Mouse (Mus musculus): ENCODE measurements around the gene Ttyh2. TPM values are rescaled to one million over a fixed set of nuclear protein-coding genes. Genes with fewer than 3 reads are reported as not detected.

Gene Ttyh2
- polyA plus RNA-seq (2014; fragmentation: Nextera tagmentation; extraction: Ambion mirVana) = 28.0 and 34.8 TPM in 2 replicates

DNA sequence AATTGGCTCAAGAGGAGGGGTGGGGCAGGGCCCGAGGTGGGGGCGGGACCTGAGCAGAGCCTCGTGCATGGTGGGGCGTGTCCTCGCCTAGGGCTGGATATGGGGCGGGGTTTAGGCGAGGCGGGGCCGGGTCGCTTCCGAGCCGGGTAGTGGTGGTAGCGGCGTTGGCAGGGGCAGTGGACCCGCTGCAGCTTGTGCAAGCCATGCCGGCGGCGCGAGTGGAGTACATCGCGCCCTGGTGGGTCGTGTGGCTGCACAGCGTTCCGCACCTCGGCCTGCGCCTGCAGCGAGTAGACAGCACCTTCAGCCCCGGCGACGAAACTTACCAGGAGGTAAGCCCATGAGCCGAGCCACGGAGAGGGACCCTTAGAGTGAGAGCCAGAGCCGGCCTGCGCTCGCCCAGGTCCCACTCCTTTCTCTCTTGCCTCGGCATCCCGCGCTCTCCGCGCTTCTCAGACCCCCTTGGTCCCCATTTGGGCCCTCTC lies at the start of gene Ttyh2:
TSS of gene Ttyh2 (plus strand) at position 91 of the 485 bp plus-strand sequence.
- Histone ChIP-seq H3K36me3 (ENCODE audit: control insufficient read depth, insufficient read depth, low read length) (peaks cover 30% of the 10 kb centered on the region), H3K27me3 (ENCODE audit: control insufficient read depth, insufficient read depth, low read length) (no peaks in the 10 kb centered on the region), H3K9ac (replicated peaks; ENCODE audit: low read depth, low read length) (peak within 1 kb of the TSS; percentile 63), H3K4me1 (ENCODE audit: control insufficient read depth, insufficient read depth, low read length) (peaks cover 16% of the 10 kb centered on the region), H3K4me3 (ENCODE audit: low read depth, low read length) (peak within 1 kb of the TSS; percentile 45), H3K9me3 (ENCODE audit: control insufficient read depth, low read length) (no peaks in the 10 kb centered on the region), H3K4me2 (ENCODE audit: low read depth, low read length) (peak within 1 kb of the TSS; percentile 75), H3K27ac (ENCODE audit: low read depth, low read length) (0 out of 2 replicates have a peak within 1 kb of the TSS, but pooled peaks have one; percentile 39)
- WGBS = 1% methylated on average over 40 of the region's 40 CpGs
- ATAC-seq (ENCODE audit: low read depth) = peak; percentile 78

DNA sequence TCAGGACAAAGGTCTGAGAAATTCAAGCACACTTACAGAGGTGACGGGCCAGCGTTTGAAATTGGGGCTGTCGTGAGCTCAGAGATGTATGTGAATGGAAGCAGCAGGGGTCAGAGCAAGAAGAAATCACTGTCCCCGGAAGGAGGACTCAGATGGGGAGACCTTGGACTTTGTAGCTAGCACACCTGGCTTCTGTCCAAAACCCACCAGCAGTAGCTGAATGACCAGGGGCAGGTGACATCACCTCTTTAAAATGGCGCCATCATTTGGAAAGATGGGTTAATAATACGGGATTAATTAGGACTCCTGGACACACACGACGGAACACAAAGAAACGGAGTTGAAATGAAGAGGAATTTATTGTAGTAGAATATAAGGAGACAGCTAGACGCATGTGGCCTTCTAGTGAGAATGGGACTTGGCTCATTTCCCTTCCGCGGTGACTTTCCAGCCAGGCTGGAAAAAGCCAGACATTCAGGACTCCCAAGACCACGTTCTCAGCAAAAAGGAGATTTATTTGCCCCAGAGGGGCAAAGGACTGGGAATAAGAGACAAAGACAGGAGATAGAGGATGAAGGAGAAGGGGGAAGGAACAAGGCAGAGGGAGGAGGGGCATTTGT lies 49.0 kb upstream of the Ttyh2 start:
- Histone ChIP-seq H3K27me3 (ENCODE audit: control insufficient read depth, insufficient read depth, low read length) (no peaks in the 10 kb centered on the region), H3K4me3 (ENCODE audit: low read depth, low read length) (no peak overlapping the region), H3K4me2 (ENCODE audit: low read depth, low read length) (no peak overlapping the region), H3K9ac (replicated peaks; ENCODE audit: low read depth, low read length) (no peak overlapping the region), H3K27ac (ENCODE audit: low read depth, low read length) (no peak overlapping the region), H3K36me3 (ENCODE audit: control insufficient read depth, insufficient read depth, low read length) (no peaks in the 10 kb centered on the region), H3K4me1 (ENCODE audit: control insufficient read depth, insufficient read depth, low read length) (0 out of 2 replicates have a peak, but pooled peaks cover 3% of the 10 kb centered on the region), H3K9me3 (ENCODE audit: control insufficient read depth, low read length) (no peaks in the 10 kb centered on the region)
- no peak for ATAC-seq (ENCODE audit: low read depth)
- 36% methylated on average over 13 of the region's 13 CpGs for WGBS

DNA sequence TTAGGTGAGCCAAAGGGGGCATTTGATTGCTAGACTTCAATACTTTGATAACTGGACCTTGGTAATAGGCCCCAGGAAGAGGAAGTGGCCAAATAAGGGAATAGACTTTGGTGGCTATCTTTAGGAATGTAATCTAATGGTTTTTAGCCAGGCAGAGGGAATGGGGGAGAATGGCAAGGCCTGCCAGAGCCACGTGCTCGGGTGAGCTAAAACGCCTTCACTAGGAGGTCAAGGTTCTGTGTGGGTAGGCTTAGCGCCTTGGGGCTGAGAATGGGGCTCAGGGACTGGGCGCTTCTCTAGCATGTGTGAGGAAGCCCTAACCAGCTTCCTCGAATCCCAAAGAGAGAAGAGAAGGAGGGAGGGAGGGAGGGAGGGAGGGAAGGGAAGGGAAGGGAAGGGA lies 48.2 kb upstream of the Ttyh2 start:
- Histone ChIP-seq H3K27me3 (ENCODE audit: control insufficient read depth, insufficient read depth, low read length) (no peaks in the 10 kb centered on the region), H3K4me1 (ENCODE audit: control insufficient read depth, insufficient read depth, low read length) (0 out of 2 replicates have a peak, but pooled peaks cover 3% of the 10 kb centered on the region), H3K9ac (replicated peaks; ENCODE audit: low read depth, low read length) (no peak overlapping the region), H3K4me3 (ENCODE audit: low read depth, low read length) (no peak overlapping the region), H3K36me3 (ENCODE audit: control insufficient read depth, insufficient read depth, low read length) (no peaks in the 10 kb centered on the region), H3K9me3 (ENCODE audit: control insufficient read depth, low read length) (no peaks in the 10 kb centered on the region), H3K27ac (ENCODE audit: low read depth, low read length) (no peak overlapping the region), H3K4me2 (ENCODE audit: low read depth, low read length) (no peak overlapping the region)
- no peak for ATAC-seq (ENCODE audit: low read depth)
- 81% methylated on average over 6 of the region's 6 CpGs for WGBS

DNA sequence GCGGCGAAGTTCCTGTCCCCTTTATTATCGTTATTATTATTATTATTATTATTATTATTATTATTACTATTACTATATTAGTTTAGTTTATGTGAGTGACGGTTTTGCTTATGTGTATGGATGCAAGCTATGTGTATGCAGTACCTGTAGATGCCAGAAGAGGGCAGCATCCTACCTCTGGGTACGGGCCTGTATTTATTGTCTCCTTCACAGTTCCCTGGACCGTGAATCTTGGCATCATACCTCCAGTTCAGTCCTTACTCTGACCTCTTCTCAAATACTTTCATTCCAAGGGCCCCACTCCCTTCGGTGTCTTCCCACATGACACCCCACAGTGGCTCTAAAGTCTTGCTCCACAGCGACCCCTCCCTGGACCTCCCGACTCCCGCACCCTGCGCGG lies 47.2 kb upstream of the Ttyh2 start:
- Histone ChIP-seq H3K4me2 (ENCODE audit: low read depth, low read length) (no peak overlapping the region), H3K36me3 (ENCODE audit: control insufficient read depth, insufficient read depth, low read length) (no peaks in the 10 kb centered on the region), H3K4me3 (ENCODE audit: low read depth, low read length) (no peak overlapping the region), H3K27ac (ENCODE audit: low read depth, low read length) (no peak overlapping the region), H3K9ac (replicated peaks; ENCODE audit: low read depth, low read length) (no peak overlapping the region), H3K27me3 (ENCODE audit: control insufficient read depth, insufficient read depth, low read length) (no peaks in the 10 kb centered on the region), H3K9me3 (ENCODE audit: control insufficient read depth, low read length) (no peaks in the 10 kb centered on the region), H3K4me1 (ENCODE audit: control insufficient read depth, insufficient read depth, low read length) (0 out of 2 replicates have a peak, but pooled peaks cover 3% of the 10 kb centered on the region)
- ATAC-seq (ENCODE audit: low read depth) = no peak
- 79% methylated on average over 12 of the region's 12 CpGs for WGBS

DNA sequence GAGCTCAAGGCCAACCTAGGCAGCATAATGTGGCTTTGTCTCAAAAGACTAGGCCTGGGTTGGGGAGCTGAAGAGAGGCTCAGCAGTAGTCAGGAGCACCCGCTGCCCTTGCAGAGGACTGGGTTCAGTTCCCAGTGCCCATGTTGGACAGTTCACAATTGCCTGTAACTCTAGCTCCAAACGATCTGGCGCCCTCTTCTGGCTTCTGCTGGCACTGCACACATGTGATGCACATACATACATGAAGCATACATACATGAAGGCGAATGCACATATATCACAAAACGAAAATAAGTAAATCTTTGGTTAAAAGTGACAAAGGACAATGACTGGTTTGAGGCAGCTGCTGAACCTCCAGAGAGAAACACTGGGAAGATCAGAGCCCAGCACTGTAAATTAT lies 45.2 kb upstream of the Ttyh2 start:
- no peak overlapping the region for H3K9ac ChIP-seq (replicated peaks; ENCODE audit: low read depth, low read length)
- 87% methylated on average over 5 of the region's 5 CpGs for WGBS
- no peaks in the 10 kb centered on the region for H3K27me3 ChIP-seq (ENCODE audit: control insufficient read depth, insufficient read depth, low read length)
- no peak overlapping the region for H3K4me3 ChIP-seq (ENCODE audit: low read depth, low read length)
- H3K4me2 ChIP-seq (ENCODE audit: low read depth, low read length) = no peak overlapping the region
- H3K27ac ChIP-seq (ENCODE audit: low read depth, low read length) = no peak overlapping the region
- no peaks in the 10 kb centered on the region for H3K36me3 ChIP-seq (ENCODE audit: control insufficient read depth, insufficient read depth, low read length)
- H3K4me1 ChIP-seq (ENCODE audit: control insufficient read depth, insufficient read depth, low read length) = 0 out of 2 replicates have a peak, but pooled peaks cover 3% of the 10 kb centered on the region
- no peak for ATAC-seq (ENCODE audit: low read depth)
- no peaks in the 10 kb centered on the region for H3K9me3 ChIP-seq (ENCODE audit: control insufficient read depth, low read length)

DNA sequence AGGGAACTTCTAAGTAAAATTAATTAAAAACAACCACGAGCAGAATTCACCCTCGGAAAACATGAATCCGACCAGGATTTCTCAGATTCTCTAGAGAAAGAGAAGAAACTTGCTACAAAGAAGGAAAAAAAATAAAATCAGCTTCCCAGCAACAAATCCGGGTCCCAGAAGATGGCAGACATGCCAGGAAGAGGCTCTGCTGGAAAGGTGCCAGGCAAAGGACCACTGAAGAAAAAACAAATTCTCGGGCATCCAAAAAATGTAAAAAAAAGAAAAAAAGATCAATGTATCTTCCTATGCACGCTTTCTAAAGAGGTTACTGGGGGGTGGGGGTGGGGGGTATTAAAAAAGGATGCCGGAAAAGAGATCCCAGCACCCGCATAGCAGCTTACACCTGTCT lies 43.0 kb upstream of the Ttyh2 start:
- WGBS = 73% methylated on average over 8 of the region's 8 CpGs
- no peaks in the 10 kb centered on the region for H3K9me3 ChIP-seq (ENCODE audit: control insufficient read depth, low read length)
- no peak overlapping the region for H3K27ac ChIP-seq (ENCODE audit: low read depth, low read length)

DNA sequence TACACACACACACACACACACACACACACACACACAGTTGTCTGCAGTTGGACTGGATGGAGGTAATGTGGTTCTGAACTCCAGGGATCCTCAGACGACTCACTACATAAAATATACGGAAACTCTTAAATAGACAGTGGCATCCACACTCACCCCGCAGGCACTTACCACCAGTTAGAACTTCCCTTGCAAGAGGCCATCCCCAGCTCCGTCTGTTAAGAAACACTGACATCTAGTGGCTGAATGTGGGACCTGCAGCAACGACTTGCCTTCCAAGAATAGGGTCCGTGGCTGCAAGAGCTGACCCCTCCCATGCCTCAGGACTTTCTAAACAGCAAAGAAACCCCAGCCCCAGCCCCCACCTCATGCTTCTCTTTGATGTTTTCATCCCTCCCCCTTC lies 38.9 kb upstream of the Ttyh2 start:
- H3K4me3 ChIP-seq (ENCODE audit: low read depth, low read length) = no peak overlapping the region
- H3K9ac ChIP-seq (replicated peaks; ENCODE audit: low read depth, low read length) = no peak overlapping the region
- H3K36me3 ChIP-seq (ENCODE audit: control insufficient read depth, insufficient read depth, low read length) = no peaks in the 10 kb centered on the region
- no peaks in the 10 kb centered on the region for H3K9me3 ChIP-seq (ENCODE audit: control insufficient read depth, low read length)
- no peaks in the 10 kb centered on the region for H3K27me3 ChIP-seq (ENCODE audit: control insufficient read depth, insufficient read depth, low read length)
- WGBS = under 1% methylated on average over 6 of the region's 6 CpGs
- H3K27ac ChIP-seq (ENCODE audit: low read depth, low read length) = no peak overlapping the region
- ATAC-seq (ENCODE audit: low read depth) = peak; percentile 81
- H3K4me1 ChIP-seq (ENCODE audit: control insufficient read depth, insufficient read depth, low read length) = peaks cover 15% of the 10 kb centered on the region
- H3K4me2 ChIP-seq (ENCODE audit: low read depth, low read length) = peak overlapping the region; percentile 27; the same call in 1 of the 2 replicates

More for the DNA sequence above, 43.0 kb upstream of the Ttyh2 start:
- H3K4me1 ChIP-seq (ENCODE audit: control insufficient read depth, insufficient read depth, low read length) = peaks cover 3% of the 10 kb centered on the region
- no peak overlapping the region for H3K4me2 ChIP-seq (ENCODE audit: low read depth, low read length)
- H3K4me3 ChIP-seq (ENCODE audit: low read depth, low read length) = no peak overlapping the region
- no peaks in the 10 kb centered on the region for H3K27me3 ChIP-seq (ENCODE audit: control insufficient read depth, insufficient read depth, low read length)
- H3K36me3 ChIP-seq (ENCODE audit: control insufficient read depth, insufficient read depth, low read length) = no peaks in the 10 kb centered on the region
- ATAC-seq (ENCODE audit: low read depth) = no peak
- no peak overlapping the region for H3K9ac ChIP-seq (replicated peaks; ENCODE audit: low read depth, low read length)

DNA sequence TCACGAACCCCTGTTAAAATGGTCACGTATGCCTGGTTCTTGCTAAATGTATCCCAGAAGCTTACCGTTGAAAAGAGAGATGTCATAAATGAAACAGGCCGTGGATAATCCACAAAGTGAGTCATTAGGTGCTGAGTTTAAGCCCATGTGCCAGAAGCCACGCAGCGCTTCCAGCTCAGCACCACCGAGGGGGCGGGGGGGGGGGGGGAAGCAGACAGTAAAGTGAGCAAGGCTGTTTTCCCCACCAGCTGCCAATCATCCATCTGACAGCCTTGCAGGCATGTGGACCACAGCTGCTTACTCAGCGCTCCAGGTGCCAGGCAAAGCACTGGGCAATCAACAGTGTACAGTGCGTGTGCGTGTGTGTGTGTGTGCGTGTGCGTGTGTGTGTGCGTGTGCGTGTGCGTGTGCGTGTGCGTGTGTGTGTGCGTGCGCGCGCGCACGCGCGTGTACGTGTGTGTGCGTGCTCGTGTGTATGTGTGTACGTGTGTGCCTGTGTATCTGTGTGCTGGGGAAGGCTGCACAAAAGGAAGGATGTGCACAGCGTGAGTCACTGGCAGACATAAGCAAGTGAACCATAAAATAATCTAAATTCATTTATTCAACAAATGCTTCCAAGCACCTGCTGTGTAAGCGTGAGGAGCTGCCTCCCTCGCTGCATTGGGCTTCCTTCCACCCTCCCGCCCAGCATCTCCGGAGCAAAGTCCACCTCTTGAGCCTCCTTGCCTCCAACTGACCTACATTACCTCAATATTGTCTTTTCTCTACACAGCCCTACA lies 38.3 kb upstream of the Ttyh2 start:
- Histone ChIP-seq H3K9me3 (ENCODE audit: control insufficient read depth, low read length) (no peaks in the 10 kb centered on the region), H3K9ac (replicated peaks; ENCODE audit: low read depth, low read length) (no peak overlapping the region), H3K36me3 (ENCODE audit: control insufficient read depth, insufficient read depth, low read length) (no peaks in the 10 kb centered on the region), H3K4me1 (ENCODE audit: control insufficient read depth, insufficient read depth, low read length) (peaks cover 15% of the 10 kb centered on the region), H3K27me3 (ENCODE audit: control insufficient read depth, insufficient read depth, low read length) (no peaks in the 10 kb centered on the region), H3K4me2 (ENCODE audit: low read depth, low read length) (peak overlapping the region; percentile 27; the same call in 1 of the 2 replicates), H3K4me3 (ENCODE audit: low read depth, low read length) (no peak overlapping the region), H3K27ac (ENCODE audit: low read depth, low read length) (no peak overlapping the region)
- ATAC-seq (ENCODE audit: low read depth) = peak; percentile 63
- WGBS = 51% methylated on average over 33 of the region's 35 CpGs
